Mouse (Mus musculus) lung, embryonic 15.5 days (tissue): ENCODE measurements around the gene Srrm1. TPM values are rescaled to one million over a fixed set of nuclear protein-coding genes. Genes with fewer than 3 reads are reported as not detected.
A peak's percentile ranks its signal among the peaks of the same experiment; 100 is the strongest.

ENCODE experiments used
- ATAC-seq: fragments of 200-750 bp; cut with Nextera tagmentation; 2 replicates; pipeline ENCODE4 v1.8.0; 2017; ENCODE audit warnings: moderate number of reproducible peaks, borderline replicate concordance; ENCODE audit not compliant: low FRiP score, low TSS enrichment; ENCODE audit errors: extremely low read depth
- H3K27ac ChIP-seq: fragments of 300-500 bp; sonication (generic); 2 replicates; pipeline ENCODE4 v1.5.1; 2015; ENCODE audit warnings: moderate library complexity, mild to moderate bottlenecking, inconsistent platforms
- H3K27me3 ChIP-seq: fragments of 300-500 bp; sonication (generic); 2 replicates; pipeline ENCODE4 v1.6.1; 2015; ENCODE audit warnings: inconsistent platforms
- H3K36me3 ChIP-seq: fragments of 300-500 bp; sonication (generic); 2 replicates; pipeline ENCODE4 v1.6.1; 2015; ENCODE audit warnings: inconsistent platforms
- H3K4me1 ChIP-seq: fragments of 300-500 bp; sonication (generic); 2 replicates; pipeline ENCODE4 v1.6.1; 2015; ENCODE audit warnings: inconsistent platforms
- H3K4me2 ChIP-seq: fragments of 300-500 bp; sonication (generic); 2 replicates; pipeline ENCODE4 v1.6.1; 2015; ENCODE audit warnings: inconsistent platforms, mild to moderate bottlenecking, moderate library complexity
- H3K4me3 ChIP-seq: fragments of 300-500 bp; sonication (generic); 2 replicates; pipeline ENCODE4 v1.5.1; 2015; ENCODE audit warnings: mild to moderate bottlenecking, inconsistent platforms
- H3K9ac ChIP-seq: fragments of 300-500 bp; sonication (generic); 2 replicates; pipeline ENCODE4 v1.6.1; 2015; ENCODE audit warnings: inconsistent platforms
- H3K9me3 ChIP-seq: fragments of 300-500 bp; sonication (generic); 2 replicates; pipeline ENCODE4 v1.6.1; 2016; ENCODE audit warnings: inconsistent platforms
- WGBS: fragments of 180-500 bp; shearing (Covaris S2); methylation state at CpG from one replicate; pipeline ENCODE4 v1.1.7; 2015; 5-methylcytosine and 5-hydroxymethylcytosine counted together
- polyA plus RNA-seq: library from polyadenylated mRNA; unstranded; fragments of >200 nt; fragmentation: Nextera tagmentation; extraction: Ambion mirVana; gene quantifications from 2 replicates; pipeline ENCODE4 v1.2.1, GENCODE M21; 2015

The Srrm1 gene
- polyA plus RNA-seq, 1 experiment from 2014 or later: 199 TPM

GRCm38 (mm10) chr4:135352326-135353065, 625 bp downstream of the Srrm1 start:
- whole genome bisulfite sequencing: under 1% methylated on average over 67 of the region's 67 CpGs
- no peaks in the 10 kb centered on the region for H3K9me3 ChIP-seq
- peak overlapping the region; percentile 100 for H3K27ac ChIP-seq
- no peaks in the 10 kb centered on the region for H3K27me3 ChIP-seq
- peaks cover 20% of the 10 kb centered on the region for H3K4me1 ChIP-seq
- peak; percentile 36 for ATAC-seq
- peak overlapping the region; percentile 78 for H3K4me3 ChIP-seq
- peaks cover 8% of the 10 kb centered on the region for H3K36me3 ChIP-seq
- peak overlapping the region; percentile 68 for H3K4me2 ChIP-seq
- H3K9ac ChIP-seq: peak overlapping the region; percentile 99

DNA sequence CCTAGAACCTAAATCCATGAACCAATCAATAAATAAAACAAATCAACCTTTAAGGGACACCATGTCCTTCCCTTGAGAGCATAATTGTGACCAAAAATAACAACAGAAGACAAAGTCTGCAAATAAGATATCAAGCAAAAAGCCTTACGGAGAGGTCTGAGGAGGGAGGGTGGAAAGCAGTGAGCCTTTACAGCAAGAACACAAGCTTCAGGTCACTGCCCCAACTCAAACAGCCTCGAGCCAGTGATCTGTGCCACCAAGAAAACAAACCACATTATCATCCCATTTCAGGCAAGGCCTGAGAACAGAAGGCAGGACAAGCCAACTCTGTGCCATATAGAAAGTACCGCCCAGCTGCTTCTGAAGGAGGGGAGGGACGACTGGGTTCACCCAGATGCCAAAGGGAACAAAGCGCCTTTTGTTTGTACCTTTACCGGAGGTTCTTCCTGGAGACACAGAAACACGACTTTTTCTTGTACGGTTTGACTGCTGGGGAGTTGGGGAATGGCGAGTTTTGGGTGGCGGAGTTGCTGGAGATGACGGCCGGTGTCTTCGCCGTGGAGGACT, 15.7 kb downstream of the Srrm1 start:
- no peak overlapping the region for H3K4me2 ChIP-seq
- ATAC-seq: no peak
- H3K27me3 ChIP-seq: no peaks in the 10 kb centered on the region
- no peaks in the 10 kb centered on the region for H3K9me3 ChIP-seq
- peak overlapping the region; percentile 41; the same call in 1 of the 2 replicates for H3K27ac ChIP-seq
- peaks cover 11% of the 10 kb centered on the region; the same call in 1 of the 2 replicates for H3K4me1 ChIP-seq
- H3K9ac ChIP-seq: no peak overlapping the region
- peaks cover 98% of the 10 kb centered on the region for H3K36me3 ChIP-seq
- 65% methylated on average over 14 of the region's 14 CpGs for WGBS
- no peak overlapping the region for H3K4me3 ChIP-seq

- Histone ChIP-seq H3K27me3 (no peaks in the 10 kb centered on the region), H3K9ac (no peak overlapping the region), H3K36me3 (peaks cover 98% of the 10 kb centered on the region), H3K4me3 (no peak overlapping the region), H3K9me3 (no peaks in the 10 kb centered on the region), H3K4me2 (no peak overlapping the region), H3K4me1 (peaks cover 11% of the 10 kb centered on the region; the same call in 1 of the 2 replicates), H3K27ac (peak overlapping the region; percentile 33; the same call in 1 of the 2 replicates)
- ATAC-seq: no peak
- WGBS: 72% methylated on average over 3 of the region's 3 CpGs
Observed at GRCm38 (mm10) chr4:135336023-135336357, 17.1 kb downstream of the Srrm1 start.

DNA sequence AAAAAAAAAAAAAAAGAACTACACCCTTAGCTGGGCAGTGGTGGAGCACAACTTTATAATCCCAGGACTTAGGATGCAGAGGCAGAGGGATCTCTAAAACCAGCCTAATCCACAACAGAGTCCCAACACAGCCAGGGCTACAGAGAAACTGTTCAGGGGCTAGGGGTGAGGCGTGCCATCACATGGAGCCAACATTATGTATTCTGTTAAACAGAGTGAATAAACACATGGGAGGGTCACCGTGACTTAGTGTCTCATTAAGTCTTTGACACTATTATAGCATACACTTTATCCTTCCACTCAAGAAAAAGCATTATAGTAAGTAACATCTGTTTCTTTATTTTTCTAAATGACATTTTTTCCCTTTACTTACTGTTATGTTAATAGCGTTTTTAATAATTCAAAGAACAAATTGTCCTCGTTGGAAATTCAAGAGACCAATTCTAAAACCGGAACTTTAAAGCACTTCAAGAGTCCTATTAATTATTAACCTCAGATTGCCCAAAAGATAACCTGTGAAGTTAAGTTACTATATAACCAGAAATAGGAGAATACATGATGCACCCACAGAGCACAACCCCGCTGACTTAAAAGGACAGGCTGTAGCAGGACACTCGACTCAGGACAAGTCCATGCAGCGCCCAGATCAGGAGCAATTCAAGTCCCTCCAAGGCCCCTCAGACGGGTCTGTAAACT, 17.6 kb downstream of the Srrm1 start:
- H3K36me3 ChIP-seq: peaks cover 96% of the 10 kb centered on the region
- H3K27me3 ChIP-seq: no peaks in the 10 kb centered on the region
- H3K9ac ChIP-seq: no peak overlapping the region
- ATAC-seq: no peak
- no peaks in the 10 kb centered on the region for H3K9me3 ChIP-seq
- peak overlapping the region; percentile 33; the same call in 1 of the 2 replicates for H3K27ac ChIP-seq
- H3K4me3 ChIP-seq: no peak overlapping the region
- peaks cover 11% of the 10 kb centered on the region; the same call in 1 of the 2 replicates for H3K4me1 ChIP-seq
- 56% methylated on average over 9 of the region's 9 CpGs for WGBS
- no peak overlapping the region for H3K4me2 ChIP-seq

- no peak overlapping the region for H3K27ac ChIP-seq
- H3K9ac ChIP-seq: no peak overlapping the region
- no peak for ATAC-seq
- WGBS: 80% methylated on average over 3 of the region's 3 CpGs
- no peaks in the 10 kb centered on the region for H3K27me3 ChIP-seq
- peaks cover 96% of the 10 kb centered on the region for H3K36me3 ChIP-seq
- H3K9me3 ChIP-seq: no peaks in the 10 kb centered on the region
- H3K4me1 ChIP-seq: no peaks in the 10 kb centered on the region
- no peak overlapping the region for H3K4me3 ChIP-seq
- no peak overlapping the region for H3K4me2 ChIP-seq
Observed at GRCm38 (mm10) chr4:135326469-135326868, 26.7 kb downstream of the Srrm1 start.

DNA sequence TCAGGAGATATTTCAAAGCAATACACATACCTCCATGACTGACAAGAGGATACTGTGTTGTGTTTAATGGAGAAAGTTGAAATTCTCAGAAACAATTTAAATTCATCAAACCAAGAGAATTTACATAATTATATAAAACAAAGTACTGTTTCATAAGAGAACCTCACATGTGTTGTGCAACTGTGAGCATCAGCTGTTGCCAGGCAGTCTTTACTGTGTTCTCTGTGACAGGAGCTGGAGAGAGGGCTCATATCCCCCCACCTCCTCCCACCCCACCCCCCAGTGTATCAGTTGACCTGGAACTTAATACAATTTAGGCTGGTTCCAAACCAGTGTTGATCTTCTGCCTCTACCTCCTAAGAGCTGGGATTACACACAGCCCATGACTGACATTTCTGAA, 27.1 kb downstream of the Srrm1 start:
- Histone ChIP-seq H3K9me3 (no peaks in the 10 kb centered on the region), H3K9ac (no peak overlapping the region), H3K27me3 (no peaks in the 10 kb centered on the region), H3K4me3 (no peak overlapping the region), H3K36me3 (peaks cover 96% of the 10 kb centered on the region), H3K27ac (no peak overlapping the region), H3K4me2 (no peak overlapping the region), H3K4me1 (no peaks in the 10 kb centered on the region)
- ATAC-seq: no peak

DNA sequence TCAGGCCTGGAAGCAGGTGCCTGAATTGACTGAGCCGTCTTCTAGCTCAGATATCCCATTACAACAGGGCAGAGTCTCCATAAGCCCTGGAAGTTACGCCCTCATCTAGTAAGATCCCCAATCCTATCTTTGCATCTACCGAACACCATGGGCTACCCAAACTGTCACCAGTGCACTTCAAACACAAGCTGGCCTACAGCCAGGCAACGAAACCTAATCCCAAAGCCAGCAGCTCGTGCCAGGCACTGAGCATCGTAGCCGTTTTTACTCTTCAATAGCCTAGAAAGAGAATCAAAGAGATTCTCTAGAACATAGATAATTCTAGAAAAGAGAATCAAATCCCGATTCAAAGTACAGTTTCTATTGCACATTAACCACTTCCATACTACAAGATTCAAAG, 30.1 kb downstream of the Srrm1 start:
- H3K4me1 ChIP-seq: no peaks in the 10 kb centered on the region
- 79% methylated on average over 8 of the region's 8 CpGs for whole genome bisulfite sequencing

DNA sequence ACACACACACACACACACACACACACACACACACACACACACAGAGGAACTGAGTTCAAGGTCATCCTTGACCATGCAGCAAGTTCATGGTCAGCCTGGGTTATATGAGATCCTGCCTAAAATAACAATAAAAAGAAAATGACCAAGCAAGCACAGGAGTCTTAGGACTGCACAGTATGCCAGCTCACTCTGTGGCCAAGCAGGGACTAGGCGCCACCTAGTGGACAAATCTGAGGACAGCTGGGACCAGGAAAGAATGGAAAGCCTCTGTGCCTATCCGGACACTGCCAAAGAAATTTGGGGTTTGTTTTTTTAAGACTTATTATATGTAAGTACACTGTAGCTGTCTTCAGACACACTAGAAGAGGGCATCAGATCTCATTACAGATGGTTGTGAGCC, 35.2 kb downstream of the Srrm1 start:
- Histone ChIP-seq H3K9ac (no peak overlapping the region), H3K36me3 (peaks cover 78% of the 10 kb centered on the region), H3K27ac (no peak overlapping the region), H3K4me3 (no peak overlapping the region), H3K27me3 (no peaks in the 10 kb centered on the region), H3K9me3 (no peaks in the 10 kb centered on the region; the same call in 1 of the 2 replicates), H3K4me1 (peaks cover 15% of the 10 kb centered on the region), H3K4me2 (no peak overlapping the region)
- WGBS: 7% methylated on average over 2 of the region's 2 CpGs
- ATAC-seq: peak; percentile 43; the same call in 1 of the 2 replicates

More for the DNA sequence above, 30.1 kb downstream of the Srrm1 start:
- no peak overlapping the region for H3K4me3 ChIP-seq
- H3K27me3 ChIP-seq: no peaks in the 10 kb centered on the region
- no peak for ATAC-seq
- H3K9me3 ChIP-seq: no peaks in the 10 kb centered on the region
- no peak overlapping the region for H3K9ac ChIP-seq
- no peak overlapping the region for H3K4me2 ChIP-seq
- no peak overlapping the region for H3K27ac ChIP-seq
- peaks cover 97% of the 10 kb centered on the region for H3K36me3 ChIP-seq

GRCm38 (mm10) chr4:135317539-135317938, 35.6 kb downstream of the Srrm1 start:
- no peak for ATAC-seq
- H3K4me2 ChIP-seq: no peak overlapping the region
- H3K4me3 ChIP-seq: no peak overlapping the region
- H3K9ac ChIP-seq: no peak overlapping the region
- no peaks in the 10 kb centered on the region for H3K27me3 ChIP-seq
- peaks cover 19% of the 10 kb centered on the region for H3K4me1 ChIP-seq
- no peaks in the 10 kb centered on the region; the same call in 1 of the 2 replicates for H3K9me3 ChIP-seq
- 89% methylated on average over 4 of the region's 4 CpGs for WGBS
- H3K27ac ChIP-seq: no peak overlapping the region
- peaks cover 74% of the 10 kb centered on the region for H3K36me3 ChIP-seq

- H3K4me3 ChIP-seq: no peak overlapping the region
- no peaks in the 10 kb centered on the region for H3K27me3 ChIP-seq
- no peak for ATAC-seq
- no peak overlapping the region for H3K4me2 ChIP-seq
- H3K9ac ChIP-seq: no peak overlapping the region
- peaks cover 52% of the 10 kb centered on the region for H3K36me3 ChIP-seq
- H3K4me1 ChIP-seq: peaks cover 25% of the 10 kb centered on the region
- no peaks in the 10 kb centered on the region; the same call in 1 of the 2 replicates for H3K9me3 ChIP-seq
- no peak overlapping the region for H3K27ac ChIP-seq
- WGBS: 96% methylated on average over 9 of the region's 9 CpGs
Observed at GRCm38 (mm10) chr4:135315287-135315686, 37.8 kb downstream of the Srrm1 start.

DNA sequence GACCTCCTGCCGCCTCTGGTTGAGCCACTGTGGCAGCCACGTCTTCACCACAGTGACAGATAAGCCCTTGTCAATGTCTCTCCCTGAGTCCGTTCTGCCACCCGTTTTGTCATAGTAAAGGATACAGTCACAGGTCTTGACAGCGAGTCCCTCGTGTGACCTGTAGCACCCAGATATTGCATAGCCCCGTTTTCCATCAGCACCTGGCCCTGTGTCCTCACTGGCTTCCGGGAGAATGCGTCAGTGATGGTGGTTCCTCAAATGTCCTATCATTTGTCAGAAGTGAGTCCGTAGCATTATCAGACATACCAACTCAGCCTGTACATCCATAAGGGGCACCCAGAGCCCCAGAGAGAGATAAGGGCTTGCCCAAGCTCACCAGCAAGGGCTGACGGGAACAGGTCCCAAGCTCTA, 38.7 kb downstream of the Srrm1 start:
- no peak for ATAC-seq
- H3K9ac ChIP-seq: no peak overlapping the region
- 69% methylated on average over 11 of the region's 11 CpGs for WGBS

More for the DNA sequence above, 38.7 kb downstream of the Srrm1 start:
- Histone ChIP-seq H3K36me3 (peaks cover 43% of the 10 kb centered on the region), H3K4me3 (no peak overlapping the region), H3K27ac (peak overlapping the region; percentile 93; the same call in 1 of the 2 replicates), H3K9me3 (no peaks in the 10 kb centered on the region; the same call in 1 of the 2 replicates), H3K27me3 (no peaks in the 10 kb centered on the region), H3K4me2 (no peak overlapping the region), H3K4me1 (peaks cover 31% of the 10 kb centered on the region)
